Mouse (Mus musculus) olfactory bulb, adult 2 months (tissue): ENCODE measurements around the gene Ccdc110. TPM values are rescaled to one million over a fixed set of nuclear protein-coding genes. Genes with fewer than 3 reads are reported as not detected.

Source experiments
- H3K27ac ChIP-seq: fragments of 200-500 bp; 2 replicates; pipeline ENCODE4 v1.5.1; 2012; ENCODE audit warnings: low read depth, low read length; ENCODE audit not compliant: insufficient read depth
- H3K4me1 ChIP-seq: fragments of 200-500 bp; 2 replicates; pipeline ENCODE4 v1.6.1; 2012; ENCODE audit warnings: low read length; ENCODE audit not compliant: control insufficient read depth, insufficient read depth
- H3K4me3 ChIP-seq: fragments of 200-500 bp; 2 replicates; pipeline ENCODE4 v1.5.1; 2012; ENCODE audit warnings: mild to moderate bottlenecking, low read depth, low read length, moderate library complexity; ENCODE audit not compliant: insufficient read depth
- CTCF ChIP-seq: fragments of 200-500 bp; IDR thresholded peaks from 2 replicates; pipeline ENCODE4 v1.5.1; 2012; ENCODE audit warnings: low read depth, mild to moderate bottlenecking, low read length, moderate library complexity; ENCODE audit not compliant: insufficient read depth
- POLR2A ChIP-seq: fragments of 200-500 bp; IDR thresholded peaks from 2 replicates; pipeline ENCODE4 v1.6.1; 2012; ENCODE audit warnings: mild to moderate bottlenecking, low read depth, low read length, moderate library complexity; ENCODE audit not compliant: insufficient read depth
- WGBS: fragments of 180-500 bp; shearing (Covaris S2); methylation state at CpG from one replicate; pipeline ENCODE4 v1.1.7; 2018; 5-methylcytosine and 5-hydroxymethylcytosine counted together
- polyA plus RNA-seq: library from polyadenylated mRNA; stranded (reverse); fragments of >200 nt; gene quantifications from 2 replicates; pipeline ENCODE4 v1.2.4, GENCODE M21; 2012; ENCODE audit warnings: low replicate concordance; ENCODE audit not compliant: missing spikeins, insufficient read depth, insufficient read length

Gene Ccdc110
- polyA plus RNA-seq, 1 experiment, result not detected

DNA sequence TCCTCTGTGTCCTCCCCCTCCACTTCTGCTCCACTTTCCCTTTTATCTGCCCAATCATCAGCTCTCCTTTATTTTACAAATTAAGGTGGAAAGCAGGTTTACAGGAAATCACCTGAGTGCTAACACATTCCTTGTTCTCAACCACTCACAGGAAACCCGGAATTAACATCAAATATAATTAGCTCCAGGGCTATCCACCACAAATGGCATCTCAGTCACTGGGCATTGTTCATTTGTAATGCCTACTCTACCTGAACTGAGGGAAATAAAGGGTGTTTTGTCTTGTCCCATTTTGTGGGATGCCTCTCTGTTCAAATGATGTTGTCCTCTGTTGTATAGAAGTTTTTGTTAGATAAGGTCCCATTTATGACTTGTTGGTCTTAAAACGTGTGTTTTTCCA is 16.2 kb downstream of the Ccdc110 start:
- 35% methylated on average over 2 of the region's 2 CpGs for WGBS
- no peak for TF ChIP-seq POLR2A
- no peak for TF ChIP-seq CTCF
- Histone ChIP-seq H3K27ac (no peak overlapping the region), H3K4me1 (no peaks in the 10 kb centered on the region), H3K4me3 (no peak overlapping the region)

DNA sequence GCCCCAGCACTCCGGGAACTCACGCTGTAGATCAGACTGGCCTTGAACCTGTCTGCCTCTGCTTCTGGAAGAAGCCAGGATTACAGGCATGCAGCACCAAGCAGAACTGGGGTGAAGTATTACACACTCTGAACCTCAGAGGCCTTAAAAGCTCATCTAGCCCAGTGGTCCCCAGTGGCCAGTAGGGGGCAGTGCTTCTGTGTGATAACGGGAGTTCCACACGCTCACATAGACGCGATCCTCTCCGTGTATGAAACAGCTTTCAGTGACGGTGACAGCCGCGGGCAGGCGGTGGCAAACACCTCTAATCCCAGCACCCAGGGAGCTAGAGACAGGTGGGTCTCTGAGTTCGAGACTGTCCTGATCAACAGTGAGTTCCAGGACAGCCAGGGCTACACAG is 36.5 kb downstream of the Ccdc110 start:
- Histone ChIP-seq H3K4me3 (no peak overlapping the region), H3K4me1 (no peaks in the 10 kb centered on the region), H3K27ac (no peak overlapping the region)
- TF ChIP-seq CTCF (no peak), POLR2A (no peak)
- 97% methylated on average over 12 of the region's 12 CpGs for WGBS

DNA sequence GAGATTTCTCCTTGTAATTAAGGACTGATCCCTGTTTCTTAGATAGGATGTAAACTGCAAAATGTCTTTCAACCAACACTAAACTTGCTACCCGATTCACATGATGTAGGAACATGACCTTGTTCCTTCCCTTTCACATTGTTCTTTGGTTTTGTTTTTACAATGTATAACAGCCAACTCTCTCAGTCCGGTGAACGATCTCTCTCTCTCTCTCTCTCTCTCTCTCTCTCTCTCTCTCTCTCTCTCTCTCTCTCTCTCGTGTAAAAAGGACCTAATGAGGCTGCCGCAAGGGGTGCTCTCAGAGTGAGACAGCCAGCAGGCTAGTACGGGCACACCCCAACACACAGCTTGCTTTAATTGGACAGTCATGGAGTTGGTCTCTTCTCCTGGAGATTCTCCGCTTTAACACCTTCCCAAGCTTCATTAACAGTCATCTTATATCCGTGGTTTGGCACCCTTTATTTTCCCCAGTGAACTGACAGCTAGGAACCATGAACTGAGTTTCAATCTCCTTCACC is 39.6 kb downstream of the Ccdc110 start:
- Histone ChIP-seq H3K4me3 (no peak overlapping the region), H3K4me1 (no peaks in the 10 kb centered on the region), H3K27ac (no peak overlapping the region)
- TF ChIP-seq CTCF, result no peak
- TF ChIP-seq POLR2A, result no peak
- 44% methylated on average over 8 of the region's 8 CpGs for WGBS

DNA sequence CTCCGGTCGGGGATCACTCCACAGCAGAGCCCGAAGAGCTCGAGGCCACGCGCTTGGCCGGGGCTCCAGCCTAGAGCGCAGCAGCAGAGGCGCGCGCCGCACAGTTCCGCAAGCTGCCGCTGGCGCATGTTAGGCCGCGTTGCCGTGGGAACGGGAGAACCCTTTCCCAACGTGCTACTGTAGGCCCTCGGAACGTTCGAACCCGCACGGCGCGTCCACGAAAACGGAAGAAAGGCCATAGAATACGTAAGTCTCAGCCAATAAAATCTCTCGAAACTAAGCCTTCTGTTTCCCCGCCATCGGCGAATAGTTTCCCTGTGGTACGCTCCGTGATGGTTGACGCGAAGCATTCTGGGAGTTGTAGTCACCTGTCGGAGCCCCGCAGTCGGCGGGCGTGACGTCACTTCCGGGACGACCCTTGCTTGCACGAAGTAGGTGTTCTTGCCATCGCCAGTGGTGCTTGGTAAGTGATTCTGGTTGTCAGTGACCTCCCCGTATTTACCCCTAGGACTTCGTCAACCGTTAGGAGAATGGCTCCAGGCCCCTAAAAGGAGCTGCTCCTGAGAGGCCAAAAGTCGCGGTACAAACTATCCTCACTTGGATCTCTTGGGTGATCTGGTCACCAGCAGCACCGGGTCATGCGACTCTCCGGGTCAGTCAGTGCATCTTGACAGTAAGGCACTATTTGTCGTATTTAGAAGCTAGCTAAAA is 40.9 kb downstream of the Ccdc110 start, which contains the start of the genes 1700029J07Rik and Ufsp2:
TSS of gene 1700029J07Rik (minus strand) at position 127 of the 711 bp plus-strand sequence.
TSS of gene Ufsp2 (plus strand) at position 403 of the 711 bp plus-strand sequence.
- Histone ChIP-seq H3K4me3 (peak within 1 kb of the TSS; percentile 69), H3K27ac (peak within 1 kb of the TSS; percentile 47), H3K4me1 (no peaks in the 10 kb centered on the region)
- TF ChIP-seq CTCF (no peak; the same call in 1 of the 2 replicates), POLR2A (peak; percentile 64; the same call in 1 of the 2 replicates)
- under 1% methylated on average over 57 of the region's 57 CpGs for WGBS

DNA sequence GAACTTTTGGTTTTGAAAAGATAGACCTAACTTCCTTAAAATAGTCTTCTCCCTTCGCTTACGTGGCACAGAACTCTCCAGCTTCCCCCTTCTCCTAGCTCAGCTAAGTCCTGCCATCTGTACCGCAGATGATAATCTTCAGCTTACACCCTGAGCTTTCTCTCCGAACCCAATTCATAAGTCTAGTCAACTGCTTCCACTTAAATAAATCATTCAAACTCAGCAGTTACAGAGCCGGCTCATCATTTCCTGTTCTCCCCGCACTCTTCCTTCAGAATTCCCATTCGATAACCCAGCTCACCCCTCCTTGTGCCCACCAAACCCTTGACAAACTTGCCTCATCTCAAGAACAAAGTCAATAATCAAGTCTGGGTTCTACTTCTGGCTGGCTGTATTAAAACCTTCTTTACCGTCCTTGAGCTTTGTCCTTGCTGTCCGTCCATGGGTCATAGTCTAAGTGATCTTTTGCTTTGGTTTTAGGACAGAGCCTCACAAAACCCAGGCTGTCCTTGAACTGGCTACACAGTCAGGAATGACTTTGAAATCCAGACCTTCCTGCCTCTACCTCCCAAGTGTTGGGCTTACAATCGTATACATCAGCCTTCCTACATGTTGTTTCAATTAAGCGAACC is 41.5 kb downstream of the Ccdc110 start:
- TF ChIP-seq CTCF, result no peak
- no peak for TF ChIP-seq POLR2A
- H3K4me1 ChIP-seq, result no peaks in the 10 kb centered on the region
- 0 out of 2 replicates have a peak overlapping the region, but pooled peaks have one; percentile 47 for H3K27ac ChIP-seq
- H3K4me3 ChIP-seq, result peak overlapping the region; percentile 69
- WGBS, result 54% methylated on average over 11 of the region's 11 CpGs

DNA sequence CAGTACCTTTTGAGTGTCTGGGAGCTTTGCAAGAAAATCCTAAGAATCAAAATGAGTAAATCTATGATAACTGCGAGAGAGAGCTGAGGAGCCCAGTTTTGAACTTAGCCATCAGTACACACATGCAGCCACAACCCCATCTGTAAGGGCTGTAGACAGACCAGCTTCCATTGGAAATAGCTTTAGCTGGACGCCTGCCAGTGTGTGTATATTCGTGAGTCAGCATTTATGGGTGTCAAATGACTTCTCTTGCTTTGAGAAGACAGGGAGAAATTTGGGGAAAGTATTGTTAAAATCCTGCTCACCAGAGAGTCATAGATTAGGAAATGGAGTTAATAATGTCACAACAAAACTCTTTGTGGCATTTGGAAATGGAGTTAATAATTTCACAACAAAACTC is 52.2 kb downstream of the Ccdc110 start:
- Histone ChIP-seq H3K4me1 (no peaks in the 10 kb centered on the region), H3K27ac (no peak overlapping the region), H3K4me3 (no peak overlapping the region)
- TF ChIP-seq POLR2A (no peak), CTCF (no peak)
- WGBS, result 80% methylated on average over 3 of the region's 3 CpGs

DNA sequence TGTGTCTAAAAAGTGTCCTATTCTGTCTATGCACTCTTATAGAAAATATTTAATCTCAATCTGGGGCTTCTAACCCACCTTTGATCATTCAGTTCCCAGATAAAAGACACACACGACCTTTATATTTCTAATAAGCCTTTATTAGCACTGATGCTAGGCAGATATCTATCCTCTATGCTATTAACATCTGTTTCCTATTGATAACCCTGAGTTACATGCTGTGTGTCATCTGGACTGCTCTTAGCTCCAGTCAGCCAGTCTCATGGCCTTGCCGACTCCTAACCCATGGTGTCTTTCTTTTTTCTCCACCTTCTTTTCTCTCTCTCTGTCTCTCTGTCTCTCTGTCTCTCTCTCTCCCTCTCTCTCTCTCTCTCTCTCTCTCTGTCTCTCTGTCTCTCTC is 53.8 kb downstream of the Ccdc110 start:
- Histone ChIP-seq H3K27ac (no peak overlapping the region), H3K4me3 (no peak overlapping the region), H3K4me1 (no peaks in the 10 kb centered on the region)
- WGBS, result 64% methylated on average over 2 of the region's 2 CpGs
- TF ChIP-seq POLR2A, result no peak

DNA sequence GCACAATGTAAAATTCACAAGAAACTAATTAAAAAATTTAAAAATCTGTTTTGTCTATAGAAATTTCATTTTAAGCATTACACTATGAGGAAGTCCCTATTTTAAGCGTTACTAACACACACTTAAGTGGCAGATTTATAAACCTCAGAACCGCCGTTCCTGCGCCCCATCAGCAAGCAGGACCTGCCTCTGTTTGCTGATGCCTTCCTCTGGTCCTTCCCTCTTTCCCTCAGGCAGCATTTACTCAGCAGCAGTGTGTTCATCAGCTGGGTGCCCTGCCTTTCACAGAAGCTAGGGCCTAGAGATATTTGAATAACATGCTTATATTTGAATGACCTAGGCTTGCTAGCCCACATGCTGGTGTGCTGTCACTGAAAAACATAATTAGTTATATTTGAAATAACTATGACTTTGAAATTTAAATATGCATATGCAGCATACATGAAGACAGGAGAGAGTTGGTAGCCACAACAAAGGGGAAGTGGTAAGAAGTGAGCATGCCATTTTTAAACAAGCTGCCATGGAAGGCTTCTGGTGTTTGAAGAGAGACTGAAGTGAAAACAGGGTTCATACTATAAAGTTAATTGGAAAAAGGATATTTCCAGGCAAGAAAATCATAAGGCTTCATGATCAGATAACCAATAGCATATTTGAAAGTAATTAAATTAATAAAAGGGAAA is 56.4 kb downstream of the Ccdc110 start:
- H3K4me3 ChIP-seq, result no peak overlapping the region
- H3K4me1 ChIP-seq, result no peaks in the 10 kb centered on the region
- TF ChIP-seq POLR2A (no peak), CTCF (no peak)
- no peak overlapping the region for H3K27ac ChIP-seq
- 95% methylated on average over 4 of the region's 4 CpGs for WGBS

Other genes with a start within 250 kb of the Ccdc110 start
- not detected in 2 replicates for gene Pdlim3, start 49.2 kb upstream of the Ccdc110 start, polyA plus RNA-seq
- not detected in 2 replicates for gene 1700029J07Rik, start 40.6 kb downstream of the Ccdc110 start, polyA plus RNA-seq
- gene Ufsp2, start 40.9 kb downstream of the Ccdc110 start, polyA plus RNA-seq, result not detected in 2 replicates
- gene Lrp2bp, start 64.7 kb downstream of the Ccdc110 start, polyA plus RNA-seq, result not detected in 2 replicates
- gene Ankrd37, start 71.1 kb downstream of the Ccdc110 start, polyA plus RNA-seq, result not detected in 2 replicates
- gene Cfap97, start 217.2 kb downstream of the Ccdc110 start, polyA plus RNA-seq, result not detected in 2 replicates
- not detected in 2 replicates for gene Snx25, start 217.5 kb downstream of the Ccdc110 start, polyA plus RNA-seq